Mouse (Mus musculus) lung, postnatal 0 days (tissue): Measurements from ENCODE around the gene Tbc1d32. TPM values are rescaled to one million over a fixed set of nuclear protein-coding genes. Genes with fewer than 3 reads are reported as not detected.

Source experiments
- ATAC-seq: fragments of 200-750 bp; cut with Nextera tagmentation; 2 replicates; pipeline ENCODE4 v1.8.0; 2017; ENCODE audit warnings: moderate library complexity
- DNase-seq: peaks from one replicate; pipeline ENCODE4 v3.0.0-alpha.2; 2016; ENCODE audit warnings: low spot score
- H3K27ac ChIP-seq: fragments of 300-500 bp; sonication (generic); 2 replicates; pipeline ENCODE4 v1.5.1; 2014; ENCODE audit warnings: antibody characterized with exemption, mild to moderate bottlenecking, low read length, mixed read lengths
- H3K27me3 ChIP-seq: fragments of 300-500 bp; sonication (generic); replicated peaks from 2 replicates; pipeline ENCODE4 v1.6.1; 2014; ENCODE audit warnings: low read length, mixed read lengths; ENCODE audit not compliant: insufficient read depth
- H3K36me3 ChIP-seq: fragments of 300-500 bp; sonication (generic); 2 replicates; pipeline ENCODE4 v1.6.1; 2014; ENCODE audit warnings: low read length, mixed read lengths; ENCODE audit not compliant: insufficient read depth
- H3K4me1 ChIP-seq: fragments of 300-500 bp; sonication (generic); 2 replicates; pipeline ENCODE4 v1.6.1; 2014; ENCODE audit warnings: antibody characterized with exemption, low read depth, low read length, mixed read lengths; ENCODE audit not compliant: insufficient read depth
- H3K4me2 ChIP-seq: fragments of 300-500 bp; sonication (generic); replicated peaks from 2 replicates; pipeline ENCODE4 v1.6.1; 2014; ENCODE audit warnings: low read depth, mild to moderate bottlenecking, low read length, moderate library complexity, mixed read lengths
- H3K4me3 ChIP-seq: fragments of 300-500 bp; sonication (generic); 2 replicates; pipeline ENCODE4 v1.5.1; 2014; ENCODE audit warnings: low read depth, low read length
- H3K9ac ChIP-seq: fragments of 300-500 bp; sonication (generic); replicated peaks from 2 replicates; pipeline ENCODE4 v1.6.1; 2014; ENCODE audit warnings: low read depth, mild to moderate bottlenecking
- H3K9me3 ChIP-seq: fragments of 300-500 bp; sonication (generic); 2 replicates; pipeline ENCODE4 v1.6.1; 2016; ENCODE audit warnings: low read length, mixed read lengths
- CTCF ChIP-seq: IDR thresholded peaks from 2 replicates; pipeline ENCODE4 v1.5.1; 2016; ENCODE audit warnings: antibody characterized with exemption, mild to moderate bottlenecking
- EP300 ChIP-seq: IDR thresholded peaks from 2 replicates; pipeline ENCODE4 v1.6.1; 2016; ENCODE audit warnings: antibody characterized with exemption, mild to moderate bottlenecking, control low read depth
- WGBS: fragments of 180-500 bp; shearing (Covaris S2); extraction: QIAGEN DNeasy Blood & Tissue Kit; methylation state at CpG from one replicate; pipeline ENCODE4 v1.1.7; 2014; 5-methylcytosine and 5-hydroxymethylcytosine counted together
- polyA plus RNA-seq: library from polyadenylated mRNA; unstranded; fragments of >200 nt; fragmentation: Nextera tagmentation; extraction: Ambion mirVana; gene quantifications from 2 replicates; pipeline ENCODE4 v1.2.1, GENCODE M21; 2015

The Tbc1d32 gene
- 1.6 and 2.1 TPM in 2 replicates for polyA plus RNA-seq

DNA sequence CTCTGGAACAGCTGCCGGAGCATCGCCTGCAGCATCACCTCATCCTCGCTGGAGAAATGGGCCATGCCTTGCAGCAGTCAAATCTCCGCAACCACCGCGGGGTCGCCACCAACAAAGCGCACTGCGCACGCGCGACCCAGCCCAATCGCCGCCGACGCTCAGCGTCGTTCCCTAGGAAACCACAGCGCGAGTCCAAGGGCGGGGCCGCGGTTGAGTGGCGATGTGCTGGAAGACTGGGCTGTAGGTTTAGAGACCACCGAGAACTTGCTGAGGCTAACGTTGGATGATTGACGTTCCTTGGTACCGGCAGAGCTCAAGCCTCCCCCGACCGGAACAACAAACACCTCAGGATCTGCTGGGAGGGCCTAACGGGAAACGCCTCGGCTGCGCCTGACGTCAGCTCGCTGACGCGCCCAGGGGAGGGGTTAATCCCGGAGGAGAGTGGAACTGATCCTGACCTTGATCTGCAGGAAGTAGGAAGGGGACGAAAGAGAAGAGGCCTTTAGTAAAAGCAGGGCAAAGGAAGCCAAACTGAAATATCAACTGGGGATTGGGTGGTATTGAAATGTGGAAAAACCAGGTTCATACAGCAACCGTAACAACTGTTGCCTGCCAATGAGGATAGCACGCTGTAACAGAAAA lies at the start of gene Tbc1d32:
TSS of gene Tbc1d32 (minus strand) at position 122 of the 642 bp plus-strand sequence.
- peak within 1 kb of the TSS; percentile 58 for H3K4me3 ChIP-seq
- no peaks in the 10 kb centered on the region for H3K36me3 ChIP-seq
- H3K4me1 ChIP-seq: no peaks in the 10 kb centered on the region
- H3K9me3 ChIP-seq: no peaks in the 10 kb centered on the region
- DNase-seq (peak; percentile 96), ATAC-seq (peak; percentile 99)
- peak; percentile 54; the same call in 1 of the 2 replicates for TF ChIP-seq EP300
- TF ChIP-seq CTCF: peak; percentile 7; the same call in 1 of the 2 replicates
- H3K27ac ChIP-seq: peak within 1 kb of the TSS; percentile 85
- H3K27me3 ChIP-seq: no peaks in the 10 kb centered on the region
- peak within 1 kb of the TSS; percentile 29; the same call in 1 of the 2 replicates for H3K9ac ChIP-seq
- H3K4me2 ChIP-seq: peak within 1 kb of the TSS; percentile 71
- 3% methylated on average over 42 of the region's 42 CpGs for WGBS

GRCm38 (mm10) chr10:56227771-56228275 lies 666 bp downstream of the Tbc1d32 start:
- 68% methylated on average over 8 of the region's 8 CpGs for WGBS
- peak overlapping the region; percentile 71 for H3K4me2 ChIP-seq
- peak overlapping the region; percentile 58; the same call in 1 of the 2 replicates for H3K4me3 ChIP-seq
- H3K9me3 ChIP-seq: no peaks in the 10 kb centered on the region
- ATAC-seq: no peak
- H3K4me1 ChIP-seq: no peaks in the 10 kb centered on the region
- H3K36me3 ChIP-seq: no peaks in the 10 kb centered on the region
- no peak overlapping the region for H3K9ac ChIP-seq
- TF ChIP-seq CTCF (no peak), EP300 (no peak)
- DNase-seq: peak; percentile 14
- no peaks in the 10 kb centered on the region for H3K27me3 ChIP-seq
- no peak overlapping the region for H3K27ac ChIP-seq

DNA sequence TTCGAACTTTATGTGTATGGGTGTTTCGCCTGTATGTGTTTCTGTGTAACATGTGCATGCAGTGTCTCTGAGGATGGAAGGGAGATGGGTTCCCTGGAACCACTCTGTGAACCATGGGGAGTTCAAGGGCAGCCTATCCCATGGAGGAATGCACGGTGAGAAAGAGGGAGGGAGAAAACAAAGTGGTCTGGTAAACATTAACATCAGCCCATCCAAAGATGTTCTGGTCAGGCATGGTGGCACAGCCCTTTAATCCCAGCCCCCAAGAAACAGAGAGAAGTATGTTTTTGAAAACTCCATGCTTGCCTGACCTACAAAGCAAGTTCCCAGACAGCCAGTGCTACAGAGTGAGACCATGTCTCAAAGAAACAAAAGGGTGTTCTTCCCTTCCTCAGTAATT lies 12.7 kb downstream of the Tbc1d32 start:
- Histone ChIP-seq H3K27me3 (no peaks in the 10 kb centered on the region), H3K4me2 (no peak overlapping the region), H3K27ac (no peak overlapping the region), H3K9ac (no peak overlapping the region), H3K36me3 (no peaks in the 10 kb centered on the region), H3K4me3 (no peak overlapping the region), H3K9me3 (no peaks in the 10 kb centered on the region), H3K4me1 (no peaks in the 10 kb centered on the region)
- TF ChIP-seq CTCF (no peak), EP300 (no peak)
- DNase-seq (no peak), ATAC-seq (no peak)
- WGBS: 80% methylated on average over 3 of the region's 3 CpGs

DNA sequence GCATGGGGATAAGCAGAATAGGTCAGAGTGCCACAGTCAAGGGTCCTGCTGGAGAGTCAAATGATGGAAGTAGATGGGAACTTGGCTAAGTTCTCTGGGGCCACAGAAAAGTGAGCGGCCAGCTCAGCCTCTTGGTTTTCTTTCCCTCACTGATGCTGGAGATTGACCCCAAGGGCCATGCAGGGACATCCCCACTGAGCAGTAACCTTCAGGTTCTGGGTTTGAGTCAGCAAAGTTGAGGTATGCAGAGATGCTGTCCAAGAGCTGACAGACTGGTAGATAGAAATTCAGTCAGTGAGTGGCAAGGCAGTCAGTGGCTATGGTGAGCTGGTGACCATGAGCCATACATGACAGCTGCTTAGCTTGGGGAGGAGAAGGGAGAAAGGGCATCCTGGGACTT lies 18.1 kb downstream of the Tbc1d32 start:
- no peak for ATAC-seq
- TF ChIP-seq CTCF (no peak), EP300 (no peak)
- no peaks in the 10 kb centered on the region for H3K4me1 ChIP-seq
- H3K9ac ChIP-seq: no peak overlapping the region
- no peak overlapping the region for H3K27ac ChIP-seq
- no peaks in the 10 kb centered on the region for H3K36me3 ChIP-seq
- no peak for DNase-seq
- no peaks in the 10 kb centered on the region for H3K27me3 ChIP-seq
- H3K4me3 ChIP-seq: no peak overlapping the region
- H3K9me3 ChIP-seq: no peaks in the 10 kb centered on the region
- 100% methylated on average over 1 of the region's 1 CpGs for WGBS
- H3K4me2 ChIP-seq: no peak overlapping the region

DNA sequence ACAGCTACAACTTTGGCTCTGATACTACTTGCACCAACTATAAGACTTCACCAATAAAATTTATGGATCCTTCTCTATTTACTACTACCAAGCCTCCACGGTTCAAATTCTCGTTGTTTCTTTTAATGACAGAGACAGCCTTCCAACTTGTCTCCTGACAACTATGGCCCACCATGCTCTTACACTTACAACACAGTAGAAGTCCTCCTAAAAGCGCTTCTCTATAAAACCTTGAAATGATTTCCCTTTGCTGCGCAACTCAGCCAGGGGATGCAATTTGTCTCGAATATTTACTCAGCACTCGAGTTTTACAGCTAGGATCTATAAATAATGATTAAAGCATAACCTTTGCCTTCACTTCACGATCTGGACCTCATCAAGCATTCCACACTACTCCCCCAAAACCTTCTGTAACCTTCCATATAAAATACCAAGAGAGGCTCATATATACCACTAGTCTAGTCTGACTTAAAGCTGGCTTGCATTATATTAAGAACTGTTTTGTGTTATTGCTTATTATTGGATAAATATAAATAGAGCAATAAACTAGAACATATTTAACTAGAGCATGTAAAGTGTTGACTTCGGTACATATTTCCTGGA lies 21.6 kb downstream of the Tbc1d32 start:
- H3K27me3 ChIP-seq: no peaks in the 10 kb centered on the region
- TF ChIP-seq CTCF (no peak), EP300 (no peak)
- H3K4me1 ChIP-seq: no peaks in the 10 kb centered on the region
- no peak overlapping the region for H3K9ac ChIP-seq
- H3K27ac ChIP-seq: no peak overlapping the region
- H3K9me3 ChIP-seq: no peaks in the 10 kb centered on the region
- no peak overlapping the region for H3K4me3 ChIP-seq
- ATAC-seq (no peak), DNase-seq (no peak)
- no peaks in the 10 kb centered on the region for H3K36me3 ChIP-seq
- WGBS: 69% methylated on average over 8 of the region's 8 CpGs
- no peak overlapping the region for H3K4me2 ChIP-seq

- Histone ChIP-seq H3K9me3 (no peaks in the 10 kb centered on the region), H3K36me3 (no peaks in the 10 kb centered on the region), H3K9ac (no peak overlapping the region), H3K4me1 (no peaks in the 10 kb centered on the region), H3K27ac (no peak overlapping the region), H3K27me3 (no peaks in the 10 kb centered on the region), H3K4me3 (no peak overlapping the region), H3K4me2 (no peak overlapping the region)
- ATAC-seq: no peak
- DNase-seq: no peak
- no peak for TF ChIP-seq EP300
- TF ChIP-seq CTCF: no peak
- WGBS: 82% methylated on average over 2 of the region's 2 CpGs
Observed at GRCm38 (mm10) chr10:56204348-56204747, 24.1 kb downstream of the Tbc1d32 start.
